Mouse (Mus musculus): Measurements from ENCODE around the gene Dedd2.

Dedd2 gene

GRCm38 (mm10) chr7:25218705-25219415 lies 1.6 kb downstream of the Dedd2 start:
- DNase-seq (ENCODE audit: low read depth, low spot score), result peak; percentile 60

DNA sequence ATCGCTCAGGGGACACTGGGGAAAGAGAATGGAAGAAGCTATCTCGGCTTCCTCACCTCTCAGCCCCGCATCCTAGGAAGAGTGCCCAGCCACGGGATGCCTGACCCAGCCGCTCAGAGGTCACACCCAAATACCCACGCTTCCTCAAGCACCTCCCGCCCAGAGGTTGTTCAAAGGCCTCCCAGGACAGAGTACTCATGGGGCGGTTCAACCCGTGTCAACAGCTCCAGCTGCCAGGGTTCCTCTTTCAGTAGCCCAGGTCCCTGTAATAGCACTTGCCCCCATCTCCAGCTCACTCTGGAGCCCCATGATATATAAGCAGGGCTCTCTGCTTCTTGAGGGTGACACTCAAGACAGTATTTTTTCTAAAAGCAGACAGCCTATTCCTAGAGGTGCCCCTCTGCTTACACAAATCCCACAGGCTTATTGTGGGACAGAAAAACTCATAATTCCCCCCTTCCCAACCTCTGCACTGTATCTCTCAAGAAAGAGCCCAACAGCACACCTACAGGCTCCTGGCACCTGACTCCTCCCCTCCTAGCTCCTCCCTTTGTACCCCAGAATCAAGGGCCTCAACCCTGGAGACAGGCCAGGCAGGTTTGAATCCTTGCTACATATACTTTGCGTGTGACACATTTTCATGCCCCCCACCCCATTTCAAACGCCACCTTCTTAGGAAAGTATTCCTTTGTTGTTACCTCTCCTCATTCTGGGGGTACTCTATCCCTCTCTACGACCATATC lies 2.6 kb downstream of the Dedd2 start:
- DNase-seq (ENCODE audit: low read depth, low spot score), result no peak

DNA sequence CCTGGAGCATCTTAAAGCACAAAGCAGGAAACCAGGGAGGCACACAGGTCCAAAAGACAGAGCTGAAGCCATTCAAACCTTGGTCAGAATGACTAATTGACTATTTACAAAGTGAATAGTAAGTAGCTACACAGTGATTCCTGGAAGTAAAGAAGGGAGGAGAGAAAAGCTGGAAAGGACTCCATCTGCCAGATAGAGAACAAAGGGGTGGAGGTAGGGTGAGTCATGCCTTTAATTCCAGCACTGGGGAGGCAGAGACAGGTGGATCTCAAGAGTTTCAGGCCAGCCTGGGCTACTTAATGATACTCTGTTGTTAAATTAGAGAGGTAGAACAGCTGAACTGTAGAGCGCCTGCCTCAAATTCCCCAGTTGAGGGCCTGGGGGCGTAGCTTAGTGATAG lies 6.2 kb downstream of the Dedd2 start:
- DNase-seq (ENCODE audit: low read depth, low spot score), result no peak

DNA sequence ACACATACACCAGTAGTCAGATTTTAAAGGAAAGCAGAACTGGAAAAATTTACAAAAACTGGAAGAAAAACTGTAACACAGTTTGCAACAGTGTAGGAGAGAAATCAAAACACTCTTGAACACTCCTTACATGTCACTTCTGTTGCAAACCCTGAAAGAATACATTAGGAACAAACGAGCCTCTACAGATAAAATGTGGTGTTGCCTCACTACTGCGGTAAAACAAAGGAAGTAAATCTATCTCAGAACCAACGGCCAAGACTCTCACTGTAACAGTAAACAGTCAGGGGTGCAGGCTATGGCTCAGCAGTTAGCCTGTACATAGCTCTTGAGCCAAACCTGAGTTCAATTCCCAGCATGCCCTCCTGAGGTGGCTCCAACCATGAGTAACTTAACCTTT lies 7.3 kb downstream of the Dedd2 start:
- no peak for DNase-seq (ENCODE audit: low read depth, low spot score)

- DNase-seq (ENCODE audit: low read depth, low spot score), result peak; percentile 23
These were observed 9.9 kb downstream of the Dedd2 start for GRCm38 (mm10) chr7:25210482-25210881.

- no peak for DNase-seq (ENCODE audit: low read depth, low spot score)
These were observed 11.2 kb downstream of the Dedd2 start for GRCm38 (mm10) chr7:25209161-25209622.

DNA sequence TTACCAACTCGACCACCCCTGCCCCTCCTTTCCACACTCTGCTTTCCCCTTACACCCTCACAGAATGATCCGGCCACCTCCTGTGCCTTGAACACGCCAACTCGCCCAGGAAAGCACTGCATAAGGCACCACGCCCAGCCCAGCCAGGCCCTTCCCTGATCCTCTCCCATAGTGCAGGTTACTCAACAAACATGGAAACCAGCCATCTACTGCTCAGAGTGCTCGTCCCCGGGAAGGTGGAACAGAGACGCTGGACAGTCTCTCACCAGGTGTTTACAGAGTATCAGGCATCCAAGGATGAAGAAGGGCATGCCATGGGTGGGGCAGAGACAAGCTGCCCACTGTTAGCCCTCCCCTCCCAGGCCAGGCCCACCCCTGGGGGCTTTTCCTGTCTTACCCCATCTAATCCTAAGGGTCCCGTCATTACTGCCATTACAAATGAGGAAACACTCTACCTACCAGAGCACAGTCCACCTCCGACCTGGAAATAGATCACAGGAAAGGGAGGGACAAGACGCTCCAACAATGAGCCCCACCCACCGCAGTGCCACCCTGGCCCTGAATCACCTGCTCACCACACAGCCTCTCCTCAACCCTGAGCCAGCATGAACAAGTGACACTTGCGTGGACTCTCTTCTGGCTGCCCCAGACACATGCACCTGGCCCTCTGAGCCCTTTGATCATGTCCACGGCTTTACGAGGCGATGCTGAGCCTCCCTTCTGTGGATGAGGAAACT lies 14.2 kb downstream of the Dedd2 start:
- no peak for DNase-seq (ENCODE audit: low read depth, low spot score)

- no peak for DNase-seq (ENCODE audit: low read depth, low spot score)
These were observed 14.9 kb downstream of the Dedd2 start for GRCm38 (mm10) chr7:25205355-25206093.

DNA sequence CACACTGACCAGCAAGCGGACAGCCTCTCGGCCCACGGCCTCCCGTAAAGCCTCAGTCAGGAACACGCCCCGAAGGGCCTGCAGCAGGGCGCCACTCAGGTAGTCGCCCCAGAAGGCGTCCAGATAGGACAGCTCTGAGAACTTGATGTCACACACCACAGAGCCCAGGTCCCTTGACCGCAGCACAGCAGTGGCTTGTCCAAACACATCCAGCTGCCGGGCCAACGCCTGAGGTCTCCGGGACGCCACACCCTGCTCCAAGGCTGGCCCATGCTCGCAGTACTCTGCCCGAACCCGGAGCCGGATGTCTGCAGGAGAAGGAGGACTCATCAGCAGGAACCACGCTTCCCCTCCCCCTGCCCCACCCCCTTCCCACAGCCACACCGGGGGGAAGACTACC lies 16.8 kb downstream of the Dedd2 start:
- no peak for DNase-seq (ENCODE audit: low read depth, low spot score)

DNA sequence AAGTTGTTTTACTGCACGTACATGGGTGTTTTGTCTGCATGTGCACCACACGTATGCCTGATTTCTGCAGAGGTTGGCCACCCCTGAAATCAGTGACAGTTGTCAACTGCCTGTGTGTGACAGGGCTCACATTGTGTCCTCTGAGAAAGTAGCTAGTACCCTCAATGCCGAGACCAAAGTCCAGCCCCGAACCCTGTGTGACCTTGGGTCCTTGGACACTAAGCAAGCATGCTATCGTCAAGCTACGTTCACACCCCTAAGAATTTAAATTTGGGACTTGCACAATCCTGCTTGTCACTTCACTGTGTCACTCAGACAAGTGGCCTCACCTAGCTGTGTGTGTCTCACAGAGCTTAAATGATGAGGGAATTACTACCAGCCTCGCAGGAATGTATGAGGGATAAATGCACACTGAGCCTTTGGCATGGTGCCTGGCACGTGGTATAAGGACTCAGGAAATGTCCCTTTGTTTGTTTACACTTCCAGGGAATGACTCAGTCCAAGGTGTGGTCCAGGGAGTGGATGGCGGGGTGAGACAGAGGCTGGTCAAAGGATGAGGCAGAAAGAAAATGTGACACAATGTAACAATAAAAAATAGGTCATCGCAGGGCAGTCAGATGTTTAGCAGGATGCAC lies 22.9 kb downstream of the Dedd2 start:
- no peak for DNase-seq (ENCODE audit: low read depth, low spot score)

DNA sequence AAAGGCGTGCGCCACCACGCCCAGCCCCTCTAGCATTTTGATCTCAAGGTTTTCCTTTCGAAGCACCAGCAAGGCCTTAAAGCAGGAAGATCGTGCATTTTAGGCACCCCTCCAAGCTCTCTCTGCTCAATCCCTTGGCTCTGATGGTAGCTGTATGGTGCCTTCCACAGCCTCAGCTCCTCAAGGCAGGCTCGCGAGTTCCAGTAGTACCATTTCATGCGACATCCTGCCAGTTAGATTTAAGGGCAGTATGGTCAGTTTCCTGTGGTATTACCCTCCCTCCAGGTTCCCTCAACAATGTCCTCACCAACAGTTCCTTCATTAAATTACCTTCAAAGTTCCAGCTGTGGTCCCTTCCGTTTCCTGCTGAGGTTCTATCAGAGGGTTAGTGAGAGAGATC lies 24.3 kb downstream of the Dedd2 start:
- no peak for DNase-seq (ENCODE audit: low read depth, low spot score)

DNA sequence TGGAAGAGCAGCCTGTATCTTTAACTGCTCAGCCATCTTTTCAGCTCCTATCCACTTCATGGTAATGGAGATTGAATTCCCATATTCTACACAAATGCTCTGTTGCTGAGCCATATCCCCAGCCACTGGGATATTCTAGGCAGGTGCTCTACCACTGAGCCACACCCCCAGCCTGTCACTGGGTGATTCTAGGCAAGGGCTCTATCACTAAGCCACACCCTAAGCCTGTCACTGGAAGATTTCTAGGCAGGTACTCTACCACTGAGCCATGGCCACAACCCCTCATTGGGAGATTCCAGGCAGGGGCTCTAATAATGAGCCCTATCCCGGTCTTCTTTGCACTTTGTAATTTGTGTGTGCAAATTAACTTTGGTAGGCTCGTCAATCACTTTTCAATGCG lies 25.3 kb downstream of the Dedd2 start:
- DNase-seq (ENCODE audit: low read depth, low spot score), result no peak

DNA sequence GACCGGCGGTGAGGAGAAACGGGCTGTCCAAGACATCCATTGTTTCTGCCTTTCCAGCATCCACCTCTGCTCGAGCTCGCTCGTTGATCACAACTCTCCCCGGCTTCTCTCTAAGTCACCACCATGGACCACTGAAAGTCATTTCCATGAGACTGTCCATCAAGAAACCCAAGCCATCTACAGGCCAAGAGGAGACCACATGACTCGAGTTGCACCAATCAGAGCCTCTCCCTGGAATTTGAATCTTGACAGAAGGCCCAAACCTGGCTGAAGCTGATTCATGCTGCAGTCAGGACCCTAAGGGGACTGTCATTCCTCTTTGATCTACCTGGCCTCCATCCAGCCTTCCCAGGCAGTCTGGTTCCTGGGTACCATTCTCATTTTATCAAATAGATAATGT lies 28.3 kb downstream of the Dedd2 start:
- DNase-seq (ENCODE audit: low read depth, low spot score), result no peak

- no peak for DNase-seq (ENCODE audit: low read depth, low spot score)
These were observed 29.6 kb downstream of the Dedd2 start for GRCm38 (mm10) chr7:25190806-25191205.

GRCm38 (mm10) chr7:25187662-25188650 lies 32.5 kb downstream of the Dedd2 start:
- peak; percentile 86 for DNase-seq (ENCODE audit: low read depth, low spot score)

- no peak for DNase-seq (ENCODE audit: low read depth, low spot score)
These were observed 36.3 kb downstream of the Dedd2 start for GRCm38 (mm10) chr7:25184091-25184490.

GRCm38 (mm10) chr7:25181814-25182213 lies 38.6 kb downstream of the Dedd2 start:
- DNase-seq (ENCODE audit: low read depth, low spot score), result no peak

DNA sequence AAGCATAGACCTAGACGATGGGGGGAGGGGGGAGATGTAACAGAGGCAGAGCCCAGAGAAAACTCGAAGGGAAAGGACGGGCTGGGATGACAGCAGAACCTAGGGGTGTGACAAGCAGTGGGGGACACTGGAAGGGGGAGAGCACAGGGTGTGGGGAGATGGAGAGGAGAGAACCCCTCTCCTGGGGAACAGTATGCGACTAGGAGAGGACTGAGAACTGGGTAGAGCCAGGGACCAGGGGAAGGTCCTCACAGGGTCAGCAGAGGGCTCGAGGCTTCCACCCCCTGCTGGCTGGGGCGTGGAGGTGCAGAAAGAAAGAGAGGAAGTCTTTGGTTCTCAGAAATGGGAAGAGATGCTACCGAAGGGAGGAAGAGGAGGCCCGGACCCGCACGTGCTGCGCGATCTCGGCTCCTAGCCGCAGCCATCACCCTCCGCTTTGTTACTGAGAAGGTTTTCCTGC lies 39.1 kb downstream of the Dedd2 start:
- DNase-seq (ENCODE audit: low read depth, low spot score), result no peak

- no peak for DNase-seq (ENCODE audit: low read depth, low spot score)
These were observed 39.9 kb downstream of the Dedd2 start for GRCm38 (mm10) chr7:25180512-25180911.

- peak; percentile 76 for DNase-seq (ENCODE audit: low read depth, low spot score)
These were observed 40.7 kb downstream of the Dedd2 start, which contains the start of gene Pou2f2 for GRCm38 (mm10) chr7:25179606-25180161. Gene Pou2f2 (minus strand): TSS chr7:25179726.

All from retina, postnatal 7 days (tissue).